Mouse (Mus musculus) testis, adult 2 months (tissue): ENCODE results near the gene Sec16a.

Source experiments
- CTCF ChIP-seq: fragments of 200-500 bp; IDR thresholded peaks from 2 replicates; pipeline ENCODE4 v1.5.1; 2012; ENCODE audit warnings: low read depth, mild to moderate bottlenecking, inconsistent platforms, low read length, moderate library complexity; ENCODE audit not compliant: control insufficient read depth, insufficient read depth, insufficient replicate concordance
- POLR2A ChIP-seq: fragments of 200-500 bp; IDR thresholded peaks from 2 replicates; pipeline ENCODE4 v1.6.1; 2012; ENCODE audit warnings: low read depth, mild to moderate bottlenecking, inconsistent platforms, low read length, moderate library complexity; ENCODE audit not compliant: control insufficient read depth

GRCm38 (mm10) chr2:26400296-26400695 lies 44.7 kb downstream of the Sec16a start:
- no peak for TF ChIP-seq CTCF
- no peak for TF ChIP-seq POLR2A
